Mouse (Mus musculus) C2C12 (cell line): ENCODE data around the gene Pou2f2.

Experiments used
- CEBPB ChIP-seq: IDR thresholded peaks from one replicate; pipeline ENCODE4 v1.6.1; 2011; ENCODE audit warnings: low read depth, mild to moderate bottlenecking, control low read depth, moderate library complexity
- CTCF ChIP-seq: IDR thresholded peaks from one replicate; pipeline ENCODE4 v1.5.1; 2011; ENCODE audit not compliant: control insufficient read depth, insufficient read depth, insufficient read length
- MAX ChIP-seq: IDR thresholded peaks from one replicate; pipeline ENCODE4 v1.6.1; 2011; ENCODE audit warnings: mild to moderate bottlenecking, control low read depth
- MYOG ChIP-seq: IDR thresholded peaks from one replicate; pipeline ENCODE4 v1.6.1; 2011; ENCODE audit not compliant: control insufficient read depth, insufficient read length; ENCODE audit errors: extremely low read depth
- USF1 ChIP-seq: IDR thresholded peaks from one replicate; pipeline ENCODE4 v1.6.1; 2011; ENCODE audit warnings: low read depth, mild to moderate bottlenecking, control low read depth, moderate library complexity

DNA sequence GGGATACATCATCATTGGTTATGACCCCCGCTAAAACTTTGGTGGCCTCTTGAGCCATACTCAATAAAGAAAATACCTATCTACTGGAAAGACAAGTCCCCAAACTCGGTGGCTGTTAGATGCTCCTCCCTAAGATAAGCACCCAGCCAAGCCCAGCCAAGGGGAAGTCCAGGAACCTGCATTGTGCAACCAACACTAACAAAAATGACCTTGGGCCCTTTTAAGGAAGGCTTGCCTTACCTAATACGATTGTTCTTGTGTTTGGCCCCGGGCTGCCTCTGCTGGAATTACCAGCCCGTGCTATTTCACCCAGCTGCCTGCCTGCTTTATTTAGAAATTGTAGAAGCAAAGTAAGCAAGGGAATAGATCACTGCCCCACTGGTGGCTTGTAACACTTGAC, 94.9 kb downstream of the Pou2f2 start:
- no peak for TF ChIP-seq CEBPB
- no peak for TF ChIP-seq USF1
- TF ChIP-seq CTCF, result no peak
- no peak for TF ChIP-seq MYOG
- no peak for TF ChIP-seq MAX
